Mouse (Mus musculus): ENCODE results near the gene Cdc42.

The Cdc42 gene

GRCm38 (mm10) chr4:137357517-137358254, at the start of gene Cdc42:
Gene Cdc42 (minus strand): TSS chr4:137357720.
- peak; percentile 98 for DNase-seq

DNA sequence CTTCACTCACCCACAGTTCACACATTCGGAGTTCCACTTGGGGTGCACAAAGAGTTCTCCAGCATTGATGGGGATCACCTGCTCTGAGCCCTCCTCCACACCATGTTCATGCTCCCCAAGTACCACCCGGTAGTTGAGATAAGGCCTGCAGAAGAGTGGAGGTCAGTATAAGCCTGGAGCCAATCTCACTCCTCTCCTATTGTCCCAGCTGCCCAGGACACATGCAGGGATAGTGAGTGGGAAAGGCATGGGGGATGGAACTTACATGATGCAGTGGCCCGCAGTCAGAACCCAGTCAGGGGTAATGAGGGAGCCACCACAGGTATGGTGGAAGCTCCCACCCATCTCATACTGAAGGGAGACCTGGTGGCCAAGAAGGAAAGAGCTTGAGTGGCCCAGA, 48.1 kb upstream of the Cdc42 start:
- DNase-seq, result no peak

- peak; percentile 76 for DNase-seq
These were observed 39.4 kb upstream of the Cdc42 start for GRCm38 (mm10) chr4:137396641-137397525.

DNA sequence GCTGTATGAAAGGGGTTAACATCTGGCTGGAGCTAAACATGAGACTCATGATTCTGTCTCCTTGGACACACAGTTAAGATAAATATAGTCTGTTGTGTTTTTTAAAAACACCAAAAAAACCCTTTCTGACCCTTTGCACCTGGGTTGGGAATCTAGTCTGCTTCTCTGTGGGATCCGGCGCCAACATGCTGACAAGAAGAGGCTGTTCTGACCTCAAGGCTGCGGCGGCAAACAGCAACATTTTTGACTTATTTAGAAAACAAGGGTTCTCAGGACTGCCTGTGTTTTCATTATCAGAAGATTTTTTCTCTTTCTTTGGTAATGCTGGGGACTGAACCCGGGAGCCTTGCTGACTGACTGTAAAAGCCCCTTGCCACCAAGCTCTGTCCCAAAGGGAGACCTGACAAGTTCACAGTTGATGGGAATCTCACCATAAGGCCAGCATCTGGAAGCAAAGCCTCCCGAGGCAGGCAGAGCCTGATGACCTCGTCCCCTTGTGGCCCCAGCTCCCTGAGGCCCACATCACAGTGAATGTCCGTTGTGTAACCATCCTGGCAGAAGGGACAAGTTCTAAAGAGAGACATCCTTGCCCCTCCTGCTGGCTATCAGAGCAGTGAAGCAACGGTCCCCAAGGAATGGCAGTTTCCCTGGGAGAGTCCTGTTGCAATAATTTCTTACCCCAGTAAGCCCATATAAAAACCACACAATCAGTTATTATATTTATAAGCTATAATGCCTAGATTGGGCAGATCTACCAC, 36.0 kb upstream of the Cdc42 start:
- no peak for DNase-seq

- DNase-seq, result no peak
These were observed 35.4 kb upstream of the Cdc42 start for GRCm38 (mm10) chr4:137392874-137393273.

DNA sequence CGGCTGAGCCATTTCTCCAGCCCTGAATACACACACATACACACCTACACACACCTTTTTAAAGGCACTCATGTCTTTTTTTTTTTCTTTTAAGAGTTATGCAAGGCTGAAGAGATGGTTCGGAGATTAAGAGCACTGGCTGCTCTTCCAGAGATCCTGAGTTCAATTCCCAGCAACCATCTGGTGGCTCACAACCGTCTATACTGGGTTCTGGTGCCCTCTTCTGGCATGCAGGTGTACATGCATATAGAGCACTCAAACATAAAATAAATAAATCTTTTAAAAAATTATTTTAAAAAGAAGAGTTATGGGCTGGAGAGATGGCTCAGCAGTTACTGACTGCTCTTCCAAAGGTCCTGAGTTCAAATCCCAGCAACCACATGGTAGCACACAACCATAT, 33.8 kb upstream of the Cdc42 start:
- no peak for DNase-seq

DNA sequence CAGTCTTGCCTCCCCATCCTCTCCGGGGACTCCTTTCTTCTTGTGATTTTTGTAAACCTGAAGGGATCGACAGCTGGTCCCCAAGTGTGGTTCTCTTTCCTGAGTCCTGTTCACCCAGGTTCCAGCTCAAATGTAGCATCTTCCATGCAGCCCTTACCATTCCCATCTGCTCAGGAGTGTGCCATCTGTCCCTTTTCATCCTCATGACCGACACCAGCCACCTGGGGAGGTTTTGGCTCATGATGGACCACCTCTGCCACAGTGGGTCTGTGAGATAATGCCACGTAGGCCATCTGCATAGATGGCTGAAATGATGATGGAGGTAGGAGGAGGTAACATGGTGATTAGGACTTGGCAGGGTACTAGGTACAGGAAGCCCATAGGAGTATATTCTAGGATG, 32.7 kb upstream of the Cdc42 start:
- DNase-seq, result peak; percentile 57

GRCm38 (mm10) chr4:137388983-137389382, 31.5 kb upstream of the Cdc42 start:
- no peak for DNase-seq

DNA sequence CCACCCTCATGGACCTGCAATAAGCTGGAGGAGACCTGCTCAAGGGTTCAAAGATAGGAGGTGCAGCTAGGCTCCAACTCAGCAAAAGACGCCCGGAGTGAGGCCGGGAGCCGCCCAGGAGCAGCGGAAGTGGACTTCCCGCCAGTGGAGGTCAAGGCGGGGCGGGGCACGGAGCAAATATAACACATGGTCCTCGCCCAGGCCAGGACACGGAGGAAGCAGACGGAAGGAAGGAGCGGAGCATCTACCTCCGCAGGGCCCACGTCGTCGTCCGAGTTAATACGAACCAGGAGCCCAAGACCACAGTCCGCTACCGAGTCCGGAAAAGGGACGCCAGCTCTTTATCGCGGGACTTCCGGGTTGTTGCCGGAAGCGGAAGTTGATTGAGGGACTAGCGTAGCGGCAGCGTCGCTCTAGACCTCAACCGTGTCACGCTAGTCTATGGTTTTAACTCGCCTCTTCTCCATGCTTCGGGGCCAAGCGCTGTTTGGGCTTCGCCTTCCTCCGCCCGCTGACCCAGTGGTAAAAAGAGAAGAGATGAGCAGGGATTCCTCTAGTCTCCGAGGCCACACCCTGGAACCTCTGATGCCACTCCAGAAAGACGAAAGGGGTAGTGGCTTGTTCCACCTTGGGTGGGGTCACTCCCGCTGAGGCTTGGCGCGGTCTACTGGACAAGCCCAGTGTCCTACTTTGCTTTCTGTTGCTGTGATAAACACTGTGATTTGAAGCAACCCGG, 30.7 kb upstream of the Cdc42 start:
- peak; percentile 86 for DNase-seq

DNA sequence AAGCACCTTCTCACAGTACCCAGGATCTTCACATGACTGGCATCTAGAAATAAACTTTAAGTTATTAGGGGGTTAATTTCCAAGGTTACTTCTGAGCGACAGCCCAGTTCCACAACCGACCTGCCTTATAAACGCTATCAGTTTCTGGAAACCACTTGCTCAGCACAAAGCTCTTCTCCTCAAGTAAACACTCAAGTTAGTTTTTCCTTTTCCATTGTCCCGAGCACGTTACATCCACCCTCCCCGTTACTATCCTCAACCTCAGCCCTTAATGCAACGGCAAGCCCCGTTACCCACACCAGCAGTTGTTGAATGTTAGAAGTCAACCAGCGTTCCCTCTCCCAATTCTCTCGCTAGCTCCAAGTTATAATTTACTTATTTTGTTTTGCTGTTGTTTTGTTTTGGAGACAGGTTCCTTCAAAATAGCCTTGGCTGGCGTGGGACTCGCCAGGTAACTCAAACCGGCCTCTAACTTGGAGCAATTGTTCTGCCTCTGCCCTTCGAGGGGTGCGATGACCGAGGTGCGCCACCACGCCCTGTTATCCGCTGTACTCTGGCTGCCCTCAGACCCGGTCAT, 30.1 kb upstream of the Cdc42 start:
- no peak for DNase-seq

DNA sequence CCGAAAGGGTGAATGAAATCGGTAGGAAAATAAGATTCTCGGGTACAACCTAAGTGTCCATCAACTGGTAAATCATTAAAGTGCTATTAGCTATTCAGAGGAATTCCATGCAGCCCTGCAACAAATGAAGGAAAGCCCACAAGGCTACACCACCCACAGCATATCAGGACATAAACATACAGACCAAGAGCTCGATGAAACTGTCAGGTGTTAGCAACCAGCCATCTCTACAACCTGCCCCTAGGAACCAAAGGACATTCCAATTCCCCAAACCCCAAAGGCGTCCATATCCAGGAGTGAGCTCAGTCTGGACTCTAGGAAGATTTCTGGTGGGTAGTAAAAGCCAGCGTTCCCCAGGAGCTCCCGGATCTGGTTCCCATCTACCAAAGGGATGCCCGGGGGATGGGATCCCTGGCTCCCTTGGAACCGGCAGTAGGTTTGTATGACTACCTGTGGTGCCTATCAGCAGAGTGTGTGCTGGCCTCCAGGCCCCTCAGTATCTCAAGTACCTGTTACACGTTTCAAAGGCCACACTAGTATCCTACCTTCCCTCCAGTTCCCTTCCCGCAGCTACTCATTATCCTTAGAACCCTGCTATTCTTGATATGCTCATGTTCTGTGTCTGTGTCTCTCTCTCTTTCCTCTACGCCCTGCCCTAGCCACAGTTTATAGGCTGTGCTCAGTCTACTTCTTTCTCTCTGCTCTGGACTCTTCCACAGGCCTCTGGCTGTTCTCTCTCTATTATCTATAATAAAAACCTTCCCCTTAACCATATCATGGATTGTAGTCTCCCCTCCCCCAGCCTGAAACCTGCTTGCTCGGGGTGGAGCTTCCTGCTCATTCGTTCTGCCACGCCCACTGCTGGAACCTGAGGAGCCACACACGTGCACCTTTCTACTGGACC, 23.4 kb upstream of the Cdc42 start:
- DNase-seq, result no peak

DNA sequence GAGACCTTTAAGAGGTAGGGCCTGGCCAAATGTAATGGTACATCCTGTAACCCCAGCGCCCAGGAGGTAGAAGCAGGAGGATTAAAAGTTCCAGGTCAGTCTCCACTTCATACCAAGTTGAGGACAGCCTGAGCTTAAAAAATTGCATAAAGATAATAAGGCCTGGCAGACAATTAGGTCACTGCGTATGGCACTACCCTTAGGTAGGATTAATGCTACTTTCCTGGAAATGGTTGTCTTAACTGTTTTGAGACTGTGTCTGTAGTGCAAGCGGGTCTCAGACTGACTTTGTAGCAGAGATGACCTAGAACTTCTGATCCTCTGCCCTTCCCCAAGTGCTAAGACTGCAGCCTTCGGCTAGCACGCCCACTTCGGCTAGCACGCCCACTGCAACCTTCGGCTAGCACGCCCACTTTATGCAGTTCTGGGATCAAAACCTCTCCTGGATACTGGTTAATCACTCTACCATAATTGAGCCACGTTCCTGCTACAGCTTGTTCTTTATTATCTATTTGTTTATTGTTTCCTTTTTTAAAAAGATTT, 22.3 kb upstream of the Cdc42 start:
- no peak for DNase-seq

- no peak for DNase-seq
These were observed 21.6 kb upstream of the Cdc42 start for GRCm38 (mm10) chr4:137379085-137379484.

GRCm38 (mm10) chr4:137377526-137378304, 20.2 kb upstream of the Cdc42 start:
- DNase-seq, result no peak

GRCm38 (mm10) chr4:137376778-137377177, 19.3 kb upstream of the Cdc42 start:
- peak; percentile 12 for DNase-seq

DNA sequence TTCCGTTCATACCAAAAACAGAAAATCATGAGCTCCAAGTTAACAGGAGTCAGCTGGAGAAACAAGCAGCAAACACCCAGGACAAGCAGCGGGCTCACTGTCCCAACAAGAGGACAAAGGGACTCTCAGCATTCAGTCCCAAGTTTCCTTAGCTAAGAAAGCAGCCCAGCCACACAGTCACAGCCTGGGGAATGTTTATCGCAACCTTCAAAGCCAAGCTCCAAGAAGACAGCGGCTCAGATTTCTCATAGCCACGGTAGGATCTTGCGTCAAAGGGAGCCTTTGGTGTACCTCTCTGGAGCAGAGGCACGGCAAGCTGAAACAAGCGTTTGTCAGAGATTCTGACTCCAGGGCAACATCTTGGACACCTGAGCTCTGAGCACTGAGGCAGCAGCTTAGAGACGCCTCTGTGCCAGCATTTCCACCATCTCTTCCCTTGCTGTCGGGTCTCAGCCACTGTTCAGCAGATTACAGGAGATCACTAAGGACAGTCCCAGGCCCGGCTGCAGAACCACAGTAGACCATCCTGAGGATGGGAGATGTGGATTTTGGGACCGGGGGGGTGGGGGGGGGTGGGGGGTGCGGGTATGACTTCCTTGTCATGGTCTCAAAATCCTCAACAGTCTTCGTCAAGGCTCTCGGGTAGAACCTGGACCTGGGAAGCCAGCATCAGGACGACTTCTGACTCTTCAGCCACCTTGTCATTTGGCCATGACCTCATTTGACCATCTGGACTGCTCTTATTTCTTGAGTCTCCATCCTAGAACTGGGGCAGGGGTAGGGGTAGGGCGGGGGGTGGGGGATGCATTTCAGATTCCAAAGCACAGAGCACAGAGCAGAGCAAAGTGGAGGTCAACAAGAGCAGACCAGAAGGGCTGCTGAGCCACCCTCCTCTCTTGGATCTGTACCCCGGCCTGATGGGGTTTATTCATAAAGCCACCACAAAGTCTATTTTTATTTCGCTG, 18.1 kb upstream of the Cdc42 start:
- no peak for DNase-seq

DNA sequence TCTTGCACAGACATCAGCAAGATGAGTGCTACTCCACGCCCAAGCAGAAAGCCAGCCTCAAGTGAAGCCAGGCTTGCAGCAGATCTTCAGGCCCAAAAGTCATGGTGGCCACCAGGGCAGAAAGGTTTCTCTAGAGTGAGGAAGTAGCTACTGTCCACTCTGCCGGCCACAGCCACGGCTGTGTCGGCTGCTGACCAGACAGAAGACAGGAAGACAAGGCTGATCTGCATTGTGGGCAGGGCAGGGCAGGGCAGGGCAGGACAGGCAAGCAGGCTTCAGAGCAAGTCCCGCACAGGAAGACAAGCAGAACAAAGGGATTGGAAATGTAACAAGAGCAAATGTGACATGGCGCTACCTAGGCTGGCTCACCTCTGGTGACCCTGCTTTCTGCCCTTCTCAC, 16.2 kb upstream of the Cdc42 start:
- DNase-seq, result peak; percentile 15

- no peak for DNase-seq
These were observed 14.3 kb upstream of the Cdc42 start for GRCm38 (mm10) chr4:137371596-137372523.

Measured in cerebellum, adult 11-12 months (tissue).